Mouse (Mus musculus) C2C12 (cell line): ENCODE results near the gene Neurl1b. TPM values are rescaled to one million over a fixed set of nuclear protein-coding genes. Genes with fewer than 3 reads are reported as not detected.

Experiments used
- H3K27me3 ChIP-seq: one replicate; pipeline ENCODE4 v1.6.1; 2011; ENCODE audit not compliant: control insufficient read depth, insufficient read depth, insufficient read length
- H3K36me3 ChIP-seq: one replicate; pipeline ENCODE4 v1.6.1; 2011; ENCODE audit not compliant: control insufficient read depth, insufficient read depth
- H3K4me3 ChIP-seq: one replicate; pipeline ENCODE4 v1.5.1; 2011; ENCODE audit warnings: mild to moderate bottlenecking, control low read depth; ENCODE audit not compliant: poor library complexity, insufficient read depth, severe bottlenecking
- H3K79me2 ChIP-seq: one replicate; pipeline ENCODE4 v1.6.1; 2011; ENCODE audit not compliant: control insufficient read depth, insufficient read depth
- H3K79me3 ChIP-seq: one replicate; pipeline ENCODE4 v1.6.1; 2011; ENCODE audit warnings: low read depth, control low read depth
- H3ac ChIP-seq: one replicate; pipeline ENCODE3; 2011; ENCODE audit warnings: low read depth; ENCODE audit not compliant: control insufficient read depth, insufficient read length
- CEBPB ChIP-seq: IDR thresholded peaks from one replicate; pipeline ENCODE4 v1.6.1; 2011; ENCODE audit warnings: low read depth, mild to moderate bottlenecking, control low read depth, moderate library complexity
- CTCF ChIP-seq: IDR thresholded peaks from one replicate; pipeline ENCODE4 v1.5.1; 2011; ENCODE audit not compliant: control insufficient read depth, insufficient read depth, insufficient read length
- FOSL1 ChIP-seq: IDR thresholded peaks from one replicate; pipeline ENCODE4 v1.8.0; 2011; ENCODE audit warnings: mild to moderate bottlenecking, low read length; ENCODE audit not compliant: poor library complexity, insufficient read depth, severe bottlenecking
- MAX ChIP-seq: IDR thresholded peaks from one replicate; pipeline ENCODE4 v1.6.1; 2011; ENCODE audit warnings: mild to moderate bottlenecking, control low read depth
- MYOD1 ChIP-seq: IDR thresholded peaks from one replicate; pipeline ENCODE4 v1.6.1; 2011; ENCODE audit warnings: low read depth; ENCODE audit not compliant: control insufficient read depth, insufficient read length
- MYOG ChIP-seq: IDR thresholded peaks from one replicate; pipeline ENCODE4 v1.6.1; 2011; ENCODE audit not compliant: control insufficient read depth, insufficient read length; ENCODE audit errors: extremely low read depth
- USF1 ChIP-seq: IDR thresholded peaks from one replicate; pipeline ENCODE4 v1.6.1; 2011; ENCODE audit warnings: low read depth, mild to moderate bottlenecking, control low read depth, moderate library complexity
- polyA plus RNA-seq: library from polyadenylated mRNA; unstranded; fragments of >200 nt; fragmentation: generic; extraction: Trizol; gene quantifications from one replicate; pipeline ENCODE4 v1.2.1, GENCODE M21; 2012; ENCODE audit warnings: missing spikeins

Neurl1b gene
- polyA plus RNA-seq, 1 experiment: 0.22 TPM

DNA sequence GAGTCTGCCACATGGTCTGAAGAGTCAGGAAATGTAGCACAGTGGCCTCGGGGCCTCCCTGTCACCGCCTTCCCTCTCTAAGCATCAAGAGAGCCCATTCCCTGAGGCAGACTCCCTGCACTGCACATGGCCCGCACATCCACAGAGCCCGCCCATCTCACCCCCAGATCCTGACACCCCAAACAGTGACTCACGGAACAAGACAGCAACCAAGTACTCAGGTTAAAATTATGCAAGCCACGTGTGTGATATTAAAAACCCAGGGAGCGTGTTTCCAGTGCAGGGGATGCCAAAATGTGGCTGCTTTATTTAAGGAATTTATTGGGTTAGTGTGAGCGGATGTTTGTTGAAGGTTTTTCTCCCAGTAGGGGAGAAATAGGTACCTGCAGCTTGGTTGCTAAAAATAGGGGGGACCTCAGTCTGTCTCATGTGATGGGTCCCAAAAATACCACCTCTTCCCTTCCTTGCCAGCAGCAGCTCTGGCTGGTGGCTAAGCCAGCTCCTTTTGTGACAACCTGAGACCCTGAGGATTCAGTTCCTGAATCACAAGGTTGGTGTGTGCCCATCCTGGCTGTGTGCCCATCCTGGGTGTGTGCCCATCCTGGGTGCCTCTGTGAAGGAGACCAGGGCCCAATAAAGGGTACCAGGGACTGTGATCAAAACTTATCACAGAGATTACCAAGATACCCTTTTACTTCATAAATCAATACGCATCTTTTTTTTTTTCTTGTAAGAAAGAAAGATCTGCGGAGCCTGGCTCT lies 9.1 kb upstream of the Neurl1b start:
- H3K4me3 ChIP-seq: no peak overlapping the region
- H3ac ChIP-seq: no peak overlapping the region
- peaks cover 76% of the 10 kb centered on the region for H3K27me3 ChIP-seq
- no peaks in the 10 kb centered on the region for H3K79me2 ChIP-seq
- no peaks in the 10 kb centered on the region for H3K36me3 ChIP-seq
- TF ChIP-seq USF1 (no peak), MYOD1 (no peak), MYOG (no peak), FOSL1 (no peak), CTCF (no peak), MAX (no peak), CEBPB (no peak)
- H3K79me3 ChIP-seq: no peaks in the 10 kb centered on the region

DNA sequence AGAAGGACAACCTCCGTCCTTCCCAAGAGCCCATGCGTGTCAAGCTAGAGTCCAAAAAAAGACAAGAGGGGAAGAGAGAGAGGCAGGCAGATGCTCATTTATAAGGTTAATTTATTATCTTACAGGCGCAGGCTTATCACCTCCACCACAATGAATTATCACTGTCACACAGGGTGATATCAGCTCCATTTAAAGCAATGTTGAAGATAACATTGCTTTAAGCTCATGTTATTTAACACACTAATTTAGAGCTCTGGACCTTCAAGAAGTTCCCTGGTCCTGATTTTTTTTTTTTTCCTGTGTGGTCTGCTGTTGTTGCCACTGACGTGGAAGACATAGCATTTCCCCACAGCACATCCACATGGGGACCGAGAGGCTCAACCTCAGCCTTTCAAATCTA lies 1.7 kb upstream of the Neurl1b start:
- Histone ChIP-seq H3K79me2 (no peaks in the 10 kb centered on the region), H3ac (no peak overlapping the region), H3K79me3 (no peaks in the 10 kb centered on the region), H3K36me3 (no peaks in the 10 kb centered on the region), H3K27me3 (peaks cover 80% of the 10 kb centered on the region), H3K4me3 (no peak overlapping the region)
- TF ChIP-seq FOSL1: no peak
- TF ChIP-seq MAX: no peak
- no peak for TF ChIP-seq CTCF
- TF ChIP-seq CEBPB: no peak
- TF ChIP-seq MYOD1: no peak
- no peak for TF ChIP-seq USF1
- no peak for TF ChIP-seq MYOG

- Histone ChIP-seq H3ac (peak overlapping the region; percentile 31), H3K27me3 (peaks cover 79% of the 10 kb centered on the region), H3K79me2 (no peaks in the 10 kb centered on the region), H3K4me3 (peak overlapping the region; percentile 43), H3K36me3 (no peaks in the 10 kb centered on the region), H3K79me3 (no peaks in the 10 kb centered on the region)
- TF ChIP-seq CTCF (no peak), MYOG (no peak), FOSL1 (no peak), MYOD1 (no peak), CEBPB (no peak), MAX (no peak)
Observed at GRCm38 (mm10) chr17:26414184-26414522, 476 bp upstream of the Neurl1b start.

GRCm38 (mm10) chr17:26415355-26415865 lies 781 bp downstream of the Neurl1b start:
- Histone ChIP-seq H3K4me3 (peak overlapping the region; percentile 43), H3K27me3 (peaks cover 77% of the 10 kb centered on the region), H3ac (no peak overlapping the region), H3K79me2 (no peaks in the 10 kb centered on the region), H3K36me3 (no peaks in the 10 kb centered on the region), H3K79me3 (no peaks in the 10 kb centered on the region)
- TF ChIP-seq MAX (no peak), USF1 (no peak), FOSL1 (no peak), CEBPB (no peak), CTCF (no peak), MYOG (no peak), MYOD1 (no peak)

- H3K79me2 ChIP-seq: no peaks in the 10 kb centered on the region
- peaks cover 70% of the 10 kb centered on the region for H3K27me3 ChIP-seq
- no peak overlapping the region for H3K4me3 ChIP-seq
- H3K79me3 ChIP-seq: no peaks in the 10 kb centered on the region
- TF ChIP-seq CEBPB (no peak), MYOG (no peak), FOSL1 (no peak), MAX (no peak), USF1 (no peak), MYOD1 (no peak), CTCF (no peak)
- no peak overlapping the region for H3ac ChIP-seq
- no peaks in the 10 kb centered on the region for H3K36me3 ChIP-seq
Observed at GRCm38 (mm10) chr17:26416141-26416540, 1.5 kb downstream of the Neurl1b start.

GRCm38 (mm10) chr17:26417770-26418421 lies 3.3 kb downstream of the Neurl1b start:
- TF ChIP-seq MYOG (no peak), FOSL1 (no peak), USF1 (no peak), MYOD1 (no peak), CTCF (no peak), MAX (no peak), CEBPB (no peak)
- H3K27me3 ChIP-seq: peaks cover 55% of the 10 kb centered on the region
- no peaks in the 10 kb centered on the region for H3K79me3 ChIP-seq
- no peaks in the 10 kb centered on the region for H3K36me3 ChIP-seq
- H3K79me2 ChIP-seq: no peaks in the 10 kb centered on the region
- no peak overlapping the region for H3ac ChIP-seq
- no peak overlapping the region for H3K4me3 ChIP-seq
